Mouse (Mus musculus): Measurements from ENCODE around the gene 1700020N15Rik.
"Not testable (repeated sequence)": the region's sequence is repeated elsewhere in the genome, so short reads cannot be mapped to it uniquely, and the experiment has no call there.

The 1700020N15Rik gene

GRCm38 (mm10) chrX:69945000-69945399 is at the start of gene 1700020N15Rik:
1700020N15Rik (plus strand) TSS chrX:69945300.
- not testable (repeated sequence) for DNase-seq

GRCm38 (mm10) chrX:69976790-69977579 is 31.9 kb downstream of the 1700020N15Rik start:
- DNase-seq, result no peak
